Mouse (Mus musculus) mesoderm, embryonic 11.5 days (tissue): ENCODE data around the gene Prmt2.

Experiments used
- DNase-seq: peaks from one replicate; pipeline ENCODE4 v3.0.0-alpha.2; 2012; ENCODE audit warnings: low read depth, low spot score

Gene Prmt2

GRCm38 (mm10) chr10:76218240-76218639, 19.4 kb downstream of the Prmt2 start:
- DNase-seq, result no peak

GRCm38 (mm10) chr10:76217056-76217455, 20.6 kb downstream of the Prmt2 start:
- DNase-seq, result no peak

- DNase-seq, result no peak
These were observed 23.5 kb downstream of the Prmt2 start for GRCm38 (mm10) chr10:76214161-76214560.

GRCm38 (mm10) chr10:76212121-76212520, 25.5 kb downstream of the Prmt2 start:
- no peak for DNase-seq

- no peak for DNase-seq
These were observed 26.9 kb downstream of the Prmt2 start for GRCm38 (mm10) chr10:76210806-76211205.

- no peak for DNase-seq
These were observed 28.4 kb downstream of the Prmt2 start for GRCm38 (mm10) chr10:76209241-76209640.

GRCm38 (mm10) chr10:76207262-76207796, 30.3 kb downstream of the Prmt2 start:
- no peak for DNase-seq

- DNase-seq, result peak; percentile 27
These were observed 33.8 kb downstream of the Prmt2 start for GRCm38 (mm10) chr10:76203798-76204283.

- peak; percentile 79 for DNase-seq
These were observed 35.7 kb downstream of the Prmt2 start for GRCm38 (mm10) chr10:76201978-76202377.

- no peak for DNase-seq
These were observed 36.2 kb downstream of the Prmt2 start for GRCm38 (mm10) chr10:76201416-76201815.

GRCm38 (mm10) chr10:76188010-76188409, 49.7 kb downstream of the Prmt2 start:
- DNase-seq, result no peak

GRCm38 (mm10) chr10:76185216-76185615, 52.4 kb downstream of the Prmt2 start:
- DNase-seq, result no peak

GRCm38 (mm10) chr10:76174899-76175298, 62.8 kb downstream of the Prmt2 start:
- DNase-seq, result no peak

- no peak for DNase-seq
These were observed 79.7 kb downstream of the Prmt2 start for GRCm38 (mm10) chr10:76158009-76158408.

- no peak for DNase-seq
These were observed 80.1 kb downstream of the Prmt2 start for GRCm38 (mm10) chr10:76157528-76157927.
